Mouse (Mus musculus): ENCODE measurements at regions not wholly inside any gene's neighbourhood (a gene's known extent, or its start where the extent isn't known, plus 50 kb on each side); places are given as distances from the start of the nearest gene placed in this dataset.

- TF ChIP-seq CTCF (IDR thresholded peaks at IDR 0.05; ENCODE audit: low read depth) (no peak), EP300 (IDR thresholded peaks at IDR 0.05; ENCODE audit: low read depth) (no peak)
Observed at GRCm38 (mm10) chr13:97365004-97365403, 124.1 kb downstream of the Enc1 start.

Measured in liver, embryonic 14.5 days (tissue).